In genomic region chr13:94873111-94874038, GRCm38 (mm10) we compare ENCODE assay signal across 9 mouse cellular contexts. TPM values are rescaled to one million over a fixed set of nuclear protein-coding genes. Genes with fewer than 3 reads are reported as not detected.
DNase-seq lines count a peak whose midpoint lies in the region; ATAC-seq and TF ChIP-seq lines count a peak whose summit lies in the region.
"Had no signal": no experiment of that assay in that cellular context is flagged by ENCODE, and none has a peak within 500 bp of the region (broad histone marks: within the 10 kb centered on the region; RNA-seq: fewer than 3 reads in every experiment).

No protein-coding gene starts in this region.

- peaks cover 7% of the 10 kb centered on the region for H3K4me1 ChIP-seq in heart, embryonic 16.5 days (ENCODE audit: control insufficient read depth, insufficient read depth, low read length)
- H3K4me1 ChIP-seq in ES-E14 (ENCODE audit: control insufficient read depth in 2 of 2, insufficient read depth in 2 of 2, low read length in 2 of 2, poor library complexity in 1 of 2), result peaks cover 0 to 2% of the 10 kb centered on the region in 2 experiments; a peak in 1 of 4 replicates
- H3K4me1 ChIP-seq in forebrain, embryonic 10.5 days, result peaks cover 43% of the 10 kb centered on the region
- H3K4me1 ChIP-seq in limb, embryonic 14.5 days (ENCODE audit: control insufficient read depth, insufficient read depth, low read length), result 0 out of 2 replicates have a peak, but pooled peaks cover 8% of the 10 kb centered on the region

- no peak overlapping the region for H3K27ac ChIP-seq in heart, embryonic 16.5 days (ENCODE audit: low read length)
- no peak overlapping the region for H3K27ac ChIP-seq in ES-E14 (ENCODE audit: insufficient read depth, low read depth, low read length, poor library complexity, severe bottlenecking)
- no peak overlapping the region for H3K27ac ChIP-seq in forebrain, embryonic 10.5 days
- no peak overlapping the region for H3K27ac ChIP-seq in limb, embryonic 14.5 days (replicated peaks; ENCODE audit: low read depth, low read length)

- H3K27me3 ChIP-seq in heart, embryonic 16.5 days (ENCODE audit: control insufficient read depth, insufficient read depth, low read length), result peaks cover 65% of the 10 kb centered on the region
- peaks cover 100% of the 10 kb centered on the region for H3K27me3 ChIP-seq in forebrain, embryonic 10.5 days (ENCODE audit: poor library complexity, severe bottlenecking)
- peaks cover 95% of the 10 kb centered on the region for H3K27me3 ChIP-seq in limb, embryonic 14.5 days (ENCODE audit: control insufficient read depth, insufficient read depth, low read length)

- no peak overlapping the region for H3K9ac ChIP-seq in heart, embryonic 16.5 days (ENCODE audit: low read length)
- peak overlapping the region; percentile 26; the same call in 1 of the 2 replicates for H3K9ac ChIP-seq in ES-E14 (ENCODE audit: insufficient read depth, low read depth, low read length, poor library complexity, severe bottlenecking)
- no peak overlapping the region for H3K9ac ChIP-seq in limb, embryonic 14.5 days (ENCODE audit: low read depth, low read length, severe bottlenecking)

- no peaks in the 10 kb centered on the region for H3K9me3 ChIP-seq in heart, embryonic 16.5 days (replicated peaks; ENCODE audit: control insufficient read depth, low read length)
- H3K9me3 ChIP-seq in ES-E14 (ENCODE audit: control insufficient read depth, insufficient read depth, low read depth, low read length), result no peaks in the 10 kb centered on the region
- H3K9me3 ChIP-seq in forebrain, embryonic 10.5 days, result no peaks in the 10 kb centered on the region
- H3K9me3 ChIP-seq in limb, embryonic 14.5 days (ENCODE audit: control insufficient read depth, low read length), result no peaks in the 10 kb centered on the region

- DNase-seq in heart, adult 11 months, result no peak
- DNase-seq in ES-E14 (ENCODE audit: low read depth, low spot score), result no peak
- DNase-seq in forebrain, embryonic 10.5 days (ENCODE audit: extremely low spot score, low spot score), result peak; percentile 59
- no peak for DNase-seq in limb, embryonic 14.5 days (ENCODE audit: low spot score)
- no peak for DNase-seq in spleen, postnatal 14 days (ENCODE audit: low spot score in 2 of 2)
- no peak for DNase-seq in frontal cortex, postnatal 25 days (ENCODE audit: low spot score in 2 of 2)
- DNase-seq in urinary bladder, adult 2 months (ENCODE audit: low spot score), result no peak

- 0 out of 2 replicates have a peak overlapping the region, but pooled peaks have one; percentile 10 for H3K4me3 ChIP-seq in heart, embryonic 16.5 days (ENCODE audit: low read length)
- peak overlapping the region; percentile 3 to 20; a peak in 3 of 4 replicates for H3K4me3 ChIP-seq in ES-E14 (ENCODE audit: insufficient read depth in 1 of 2, low read depth in 1 of 2, low read length in 2 of 2, poor library complexity in 1 of 2, severe bottlenecking in 1 of 2)
- H3K4me3 ChIP-seq in forebrain, embryonic 10.5 days, result peak overlapping the region; percentile 25; the same call in 1 of the 2 replicates
- H3K4me3 ChIP-seq in limb, embryonic 14.5 days (replicated peaks; ENCODE audit: low read length), result 0 out of 2 replicates have a peak overlapping the region, but pooled peaks have one; percentile 14

- peak overlapping the region; percentile 11; the same call in 1 of the 2 replicates for H3K4me2 ChIP-seq in heart, embryonic 16.5 days (ENCODE audit: low read depth, low read length)
- no peak overlapping the region for H3K4me2 ChIP-seq in limb, embryonic 14.5 days (replicated peaks; ENCODE audit: low read depth, low read length, severe bottlenecking)

- under 1% methylated on average over 53 of the region's 54 CpGs for WGBS in heart, embryonic 16.5 days
- under 1% methylated on average over 54 of the region's 54 CpGs for WGBS in forebrain, embryonic 10.5 days
- WGBS in limb, embryonic 14.5 days, result under 1% methylated on average over 45 of the region's 54 CpGs

- no peaks in the 10 kb centered on the region for H3K36me3 ChIP-seq in heart, embryonic 16.5 days (ENCODE audit: control insufficient read depth, insufficient read depth)
- H3K36me3 ChIP-seq in ES-E14 (ENCODE audit: control insufficient read depth, insufficient read depth, low read length, poor library complexity, severe bottlenecking), result no peaks in the 10 kb centered on the region
- no peaks in the 10 kb centered on the region for H3K36me3 ChIP-seq in forebrain, embryonic 10.5 days (replicated peaks)
- H3K36me3 ChIP-seq in limb, embryonic 14.5 days (ENCODE audit: control insufficient read depth, insufficient read depth, low read length), result no peaks in the 10 kb centered on the region

- in situ Hi-C loops in ES-E14 (cut with MboI; ENCODE audit: low sequenced_read_pairs in 2 of 2, unreplicated experiment in 2 of 2), result no loop called here

- no peak for TF ChIP-seq POLR2A in limb, embryonic 14.5 days (IDR thresholded peaks at IDR 0.05; ENCODE audit: borderline replicate concordance, extremely low read depth, insufficient read depth, insufficient read length)

- no peak for ATAC-seq in heart, embryonic 16.5 days (replicated peaks; ENCODE audit: extremely low read depth, insufficient read depth, low FRiP score)
- peak; percentile 38; the same call in 1 of the 2 replicates for ATAC-seq in limb, embryonic 14.5 days (ENCODE audit: low FRiP score, low read depth)

TF ChIP-seq in ES-E14, 5 proteins besides CTCF, POLR2A, EP300 and RAD21:
- no peak for TF ChIP-seq ZC3H11A (IDR thresholded peaks at IDR 0.05; ENCODE audit: borderline replicate concordance, low read depth, low read length)
- TF ChIP-seq HCFC1 (IDR thresholded peaks at IDR 0.05; ENCODE audit: borderline replicate concordance, insufficient read depth, low read length), result no peak
- no peak for TF ChIP-seq MAFK (IDR thresholded peaks at IDR 0.05; ENCODE audit: insufficient read depth, low read depth, low read length)
- no peak for TF ChIP-seq CHD2 (IDR thresholded peaks at IDR 0.05; ENCODE audit: low read depth, low read length)
- TF ChIP-seq ZNF384 (IDR thresholded peaks at IDR 0.05; ENCODE audit: low read depth, low read length), result no peak

RNA-seq across cellular contexts. Expression of gene Otp, which starts 2.0 kb away (rescaled TPM):
- not detected in 2 replicates for polyA plus RNA-seq in heart, embryonic 16.5 days (2015; fragmentation: Nextera tagmentation; extraction: Ambion mirVana)
- not detected in 2 replicates for total RNA-seq in ES-E14 (2012; rRNA removed)
- polyA plus RNA-seq in forebrain, embryonic 10.5 days (2016; fragmentation: Nextera tagmentation; extraction: Ambion mirVana), result 0.55 and 1.6 TPM in 2 replicates
- 0.03 and 0.05 TPM in 2 replicates for polyA plus RNA-seq in limb, embryonic 14.5 days (2012; rRNA removed)
- not detected in 2 replicates for polyA plus RNA-seq in limb, embryonic 14.5 days (2014; fragmentation: Nextera tagmentation; extraction: Ambion mirVana)
- polyA plus RNA-seq in urinary bladder, adult 2 months (2012; rRNA removed), result not detected in 2 replicates
- polyA plus RNA-seq: liver, embryonic 16.5 days had no signal
